Mouse (Mus musculus): ENCODE measurements around the gene Zfp956.

The Zfp956 gene

DNA sequence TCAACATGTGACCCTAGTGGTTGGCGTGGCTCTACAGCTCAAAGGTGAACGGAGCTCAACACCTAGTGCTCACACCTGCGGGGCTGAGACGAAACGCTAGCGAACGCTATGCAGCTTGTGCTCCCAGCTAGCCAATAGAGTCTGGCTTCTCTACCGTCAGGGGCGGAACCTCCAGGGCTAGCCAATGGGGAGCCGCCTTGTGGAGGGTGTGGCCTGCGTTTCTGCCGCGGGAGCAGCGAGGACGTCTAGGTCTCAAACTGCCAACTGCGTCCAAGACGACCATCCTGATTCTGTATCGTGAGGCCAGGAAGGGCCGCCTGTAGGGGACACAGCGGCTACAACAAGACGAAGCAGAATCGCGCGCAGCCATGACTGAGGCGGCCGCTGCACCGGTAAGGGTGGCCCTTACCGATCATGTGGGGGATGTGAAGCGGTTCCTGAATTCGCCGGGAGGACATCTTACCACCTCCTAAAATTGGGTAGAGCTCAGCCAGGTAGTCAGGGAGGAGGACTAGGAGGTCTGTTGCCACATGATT lies at the start of gene Zfp956:
Zfp956 (plus strand) TSS at position 200 of the 536 bp plus-strand sequence.
- peak; percentile 84 to 95 for DNase-seq (ENCODE audit: low spot score in 2 of 2)

DNA sequence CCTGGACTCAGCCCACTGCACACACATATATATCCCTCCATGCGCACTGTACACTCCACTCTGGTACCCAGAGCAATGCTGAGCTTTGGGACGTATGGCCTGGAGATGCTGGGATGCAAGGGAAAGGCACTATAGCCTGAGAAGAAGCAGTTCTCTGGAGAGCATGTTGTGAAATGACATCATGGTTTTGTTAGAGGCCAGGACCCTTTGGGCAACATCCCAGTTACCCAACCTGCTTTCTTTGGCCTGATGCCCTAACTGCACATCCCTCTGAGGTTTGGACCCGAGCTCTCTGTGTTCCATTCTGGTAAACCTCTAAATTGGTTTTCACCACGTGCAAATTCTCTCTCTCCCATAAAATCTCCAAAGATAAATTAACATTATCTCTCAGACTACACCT lies 49.6 kb upstream of the Zfp956 start:
- DNase-seq (ENCODE audit: low spot score in 2 of 2) = no peak

DNA sequence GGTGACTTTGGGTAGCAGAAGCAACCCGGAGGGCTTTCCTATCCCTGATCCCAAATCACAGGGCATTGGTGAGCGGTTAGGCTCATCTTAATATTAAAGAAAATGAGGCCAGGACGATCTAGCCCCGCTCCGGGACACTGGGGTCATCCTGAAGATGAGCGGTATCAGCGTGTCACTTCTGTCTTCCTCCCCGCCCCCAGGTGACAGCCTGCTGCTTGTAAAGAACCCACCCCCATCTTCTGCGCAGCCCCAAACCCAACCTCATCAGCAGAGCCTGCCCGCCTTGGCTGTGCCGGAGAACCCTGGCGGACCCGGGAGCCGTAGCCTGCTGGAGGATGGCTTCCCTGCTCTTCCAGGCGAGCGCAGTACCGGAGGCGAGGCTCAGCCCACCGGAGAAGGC lies 48.8 kb upstream of the Zfp956 start:
- no peak for DNase-seq (ENCODE audit: low spot score in 2 of 2)

DNA sequence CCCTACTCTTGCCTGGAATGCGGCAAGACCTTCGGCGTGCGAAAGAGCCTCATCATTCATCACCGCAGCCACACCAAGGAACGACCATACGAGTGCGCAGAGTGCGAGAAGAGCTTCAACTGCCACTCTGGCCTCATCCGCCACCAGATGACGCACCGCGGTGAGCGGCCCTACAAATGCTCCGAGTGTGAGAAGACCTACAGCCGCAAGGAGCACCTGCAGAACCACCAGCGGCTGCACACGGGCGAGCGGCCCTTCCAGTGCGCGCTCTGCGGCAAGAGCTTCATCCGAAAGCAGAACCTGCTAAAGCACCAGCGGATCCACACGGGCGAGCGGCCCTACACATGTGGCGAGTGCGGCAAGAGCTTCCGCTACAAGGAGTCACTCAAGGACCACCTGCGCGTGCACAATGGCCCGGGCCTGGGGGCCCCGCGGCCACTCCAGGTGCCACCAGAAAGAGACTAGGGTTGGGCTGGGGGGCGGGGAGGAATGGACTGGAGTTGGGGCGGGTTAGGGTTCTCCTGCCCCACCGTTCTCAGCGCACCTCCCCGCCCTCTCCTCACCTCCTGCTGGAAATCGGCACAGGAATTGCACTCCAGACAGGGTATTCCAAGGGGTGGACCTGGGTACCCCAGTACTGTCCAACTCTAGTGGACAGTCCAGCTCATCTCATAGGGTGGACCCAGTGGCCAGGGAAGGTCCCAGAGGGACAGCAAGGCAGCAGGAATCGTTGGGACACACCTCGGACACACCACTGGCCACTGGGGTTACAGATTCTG lies 48.1 kb upstream of the Zfp956 start:
- no peak for DNase-seq (ENCODE audit: low spot score in 2 of 2)

DNA sequence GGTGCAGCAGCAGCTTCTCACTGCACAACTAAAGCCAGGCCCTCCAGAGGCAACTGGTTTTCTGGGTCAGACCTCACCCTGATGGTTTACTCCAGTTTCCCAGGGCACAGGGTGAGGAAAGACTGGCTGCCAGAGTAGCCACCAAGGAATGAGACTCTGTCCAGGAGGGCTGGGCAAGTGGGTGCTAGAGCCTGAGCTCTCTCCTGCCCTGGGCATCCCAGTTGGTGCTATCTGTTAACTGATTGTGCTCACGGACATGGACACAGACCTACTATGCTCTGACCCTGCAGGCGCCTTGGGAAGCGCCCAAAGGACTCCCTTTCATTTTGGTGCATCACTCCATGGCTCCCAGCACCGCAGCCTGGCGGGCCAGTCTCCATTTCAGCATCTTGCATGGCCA lies 46.9 kb upstream of the Zfp956 start:
- no peak for DNase-seq (ENCODE audit: low spot score in 2 of 2)

DNA sequence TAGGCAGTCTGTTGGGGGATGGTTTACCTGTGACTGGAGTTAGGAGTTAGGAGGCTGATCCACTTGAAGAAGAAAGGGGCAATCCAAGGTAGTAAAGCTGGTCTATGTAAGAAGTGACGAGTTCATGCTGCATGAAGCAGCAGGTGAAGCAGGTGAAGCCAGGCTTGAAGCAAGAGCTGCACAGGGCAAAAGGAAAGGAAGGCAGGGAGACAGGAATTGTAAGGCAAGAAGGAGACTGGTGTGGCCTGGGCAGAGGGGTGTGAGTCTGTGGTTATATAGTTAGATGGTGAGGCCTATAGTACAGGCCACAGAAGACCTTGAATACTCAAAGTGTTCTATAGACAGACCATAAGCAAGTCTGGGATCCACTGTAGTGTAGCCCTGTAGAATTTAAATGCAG lies 44.2 kb upstream of the Zfp956 start:
- no peak for DNase-seq (ENCODE audit: low spot score in 2 of 2)

DNA sequence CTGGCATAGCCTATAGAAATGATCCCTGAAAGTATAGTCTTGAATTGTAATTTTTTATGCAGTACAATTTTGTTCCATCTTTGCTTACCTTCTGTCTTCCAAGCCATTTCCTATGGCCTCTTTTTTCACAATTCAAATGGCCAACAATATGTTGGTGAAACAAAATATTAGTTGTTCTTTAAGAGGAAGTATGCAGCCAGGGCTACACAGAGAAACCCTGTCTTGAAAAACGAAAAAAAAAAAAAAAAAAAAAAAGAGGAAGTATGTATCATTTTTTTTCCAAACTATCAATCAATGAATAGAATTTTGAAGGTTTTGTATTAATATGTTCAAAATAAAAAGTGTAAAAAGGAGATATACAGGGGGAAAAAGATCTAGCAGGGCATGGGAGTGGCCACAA lies 41.5 kb upstream of the Zfp956 start:
- DNase-seq (ENCODE audit: low spot score in 2 of 2) = no peak

DNA sequence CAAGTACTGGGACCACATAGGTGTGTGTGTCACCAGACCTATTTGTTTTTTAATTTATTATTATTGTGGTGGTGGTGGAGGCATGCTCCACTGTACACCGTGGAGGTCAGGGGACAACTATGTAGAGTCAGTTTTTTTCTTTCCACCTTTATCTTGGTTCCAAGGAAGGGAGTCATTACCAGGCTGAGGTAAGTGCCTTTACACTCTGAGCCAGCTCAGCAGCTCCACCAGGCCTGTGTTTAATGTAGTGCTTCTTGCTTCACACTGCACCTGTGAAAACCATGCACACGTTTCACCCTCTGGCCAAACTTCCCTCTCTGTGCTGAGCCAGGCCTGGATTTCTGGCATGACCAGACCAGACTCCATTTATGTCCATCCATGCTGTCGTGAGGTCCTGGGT lies 40.2 kb upstream of the Zfp956 start:
- no peak for DNase-seq (ENCODE audit: low spot score in 2 of 2)

DNA sequence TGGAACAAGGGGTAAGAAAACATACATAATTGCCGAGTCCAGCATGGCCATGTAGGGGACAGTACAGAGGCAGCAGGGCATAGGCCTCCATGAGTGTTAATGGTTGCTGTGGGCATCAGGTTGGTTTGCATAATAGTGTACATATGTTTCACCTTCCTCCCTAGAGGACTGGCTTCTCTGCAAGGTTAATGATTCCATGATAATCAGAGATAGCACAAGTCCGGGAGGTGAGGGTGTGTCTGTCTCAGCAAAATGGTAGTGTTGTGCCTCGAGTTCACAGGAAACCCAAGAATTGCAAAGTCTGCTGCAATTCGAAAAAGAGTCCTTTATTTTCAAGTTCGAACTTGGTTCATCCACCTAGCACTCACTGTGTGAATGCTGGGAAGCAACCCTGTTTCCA lies 36.1 kb upstream of the Zfp956 start:
- DNase-seq (ENCODE audit: low spot score in 2 of 2) = no peak

DNA sequence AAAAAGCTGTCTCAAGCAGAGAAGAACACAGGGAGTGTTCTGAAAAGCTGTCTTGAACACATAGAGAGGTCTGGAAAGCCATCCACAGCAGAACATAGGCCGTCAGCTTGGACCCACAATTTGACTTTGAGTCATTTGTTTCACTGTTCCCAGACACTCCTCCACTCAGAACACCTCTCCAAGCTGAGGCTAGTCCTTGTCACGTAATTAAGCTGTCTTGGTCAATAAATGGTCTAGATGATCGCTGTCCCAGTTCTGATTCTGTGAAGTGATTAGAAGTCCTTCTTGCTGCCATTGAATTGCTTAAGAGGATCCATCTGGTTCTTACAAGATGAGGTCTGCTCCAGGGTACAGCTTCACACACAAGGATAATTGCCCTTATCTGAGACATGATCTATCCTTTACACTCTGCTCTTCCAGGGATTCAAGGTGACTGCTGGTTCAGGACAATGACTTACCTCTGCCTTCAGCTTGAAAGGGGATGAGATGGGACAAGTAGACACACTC lies 34.4 kb upstream of the Zfp956 start:
- no peak for DNase-seq (ENCODE audit: low spot score in 2 of 2)

DNA sequence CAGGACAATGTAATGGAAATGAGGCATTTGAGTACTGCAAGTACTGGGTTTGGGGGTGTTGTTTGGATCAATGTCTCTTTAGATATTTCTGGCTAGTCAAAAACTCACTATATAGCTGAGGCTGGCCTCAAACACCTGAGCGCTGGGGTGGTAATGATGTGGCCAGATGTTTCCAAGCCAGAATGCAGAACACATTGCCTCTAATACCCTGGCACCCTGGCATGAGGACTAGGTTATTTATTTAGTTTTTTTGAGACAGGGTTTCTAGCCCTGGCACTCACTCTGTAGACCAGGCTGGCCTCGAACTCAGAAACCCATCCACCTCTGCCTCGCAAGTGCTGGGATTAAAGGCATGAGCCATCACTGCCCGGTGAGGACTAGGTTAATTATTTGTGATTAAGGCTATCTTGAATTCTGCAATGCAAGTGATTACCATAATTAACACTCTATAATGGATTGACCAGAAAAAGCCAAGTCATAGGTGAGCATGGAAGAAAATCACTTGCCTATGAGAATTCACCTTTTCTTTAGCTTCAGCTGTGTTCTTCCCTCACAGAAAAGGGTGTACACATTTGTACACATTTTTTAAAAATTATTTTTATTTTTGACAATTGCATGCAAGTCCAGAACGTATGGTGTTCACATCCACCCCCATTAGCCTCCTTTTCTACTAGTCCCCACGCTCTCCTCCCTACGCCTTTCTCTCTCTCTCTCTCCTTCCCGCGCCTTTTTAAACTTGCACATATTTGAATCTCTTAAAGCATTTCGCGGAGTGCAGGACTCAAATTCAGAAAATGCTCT lies 33.3 kb upstream of the Zfp956 start:
- no peak for DNase-seq (ENCODE audit: low spot score in 2 of 2)

DNA sequence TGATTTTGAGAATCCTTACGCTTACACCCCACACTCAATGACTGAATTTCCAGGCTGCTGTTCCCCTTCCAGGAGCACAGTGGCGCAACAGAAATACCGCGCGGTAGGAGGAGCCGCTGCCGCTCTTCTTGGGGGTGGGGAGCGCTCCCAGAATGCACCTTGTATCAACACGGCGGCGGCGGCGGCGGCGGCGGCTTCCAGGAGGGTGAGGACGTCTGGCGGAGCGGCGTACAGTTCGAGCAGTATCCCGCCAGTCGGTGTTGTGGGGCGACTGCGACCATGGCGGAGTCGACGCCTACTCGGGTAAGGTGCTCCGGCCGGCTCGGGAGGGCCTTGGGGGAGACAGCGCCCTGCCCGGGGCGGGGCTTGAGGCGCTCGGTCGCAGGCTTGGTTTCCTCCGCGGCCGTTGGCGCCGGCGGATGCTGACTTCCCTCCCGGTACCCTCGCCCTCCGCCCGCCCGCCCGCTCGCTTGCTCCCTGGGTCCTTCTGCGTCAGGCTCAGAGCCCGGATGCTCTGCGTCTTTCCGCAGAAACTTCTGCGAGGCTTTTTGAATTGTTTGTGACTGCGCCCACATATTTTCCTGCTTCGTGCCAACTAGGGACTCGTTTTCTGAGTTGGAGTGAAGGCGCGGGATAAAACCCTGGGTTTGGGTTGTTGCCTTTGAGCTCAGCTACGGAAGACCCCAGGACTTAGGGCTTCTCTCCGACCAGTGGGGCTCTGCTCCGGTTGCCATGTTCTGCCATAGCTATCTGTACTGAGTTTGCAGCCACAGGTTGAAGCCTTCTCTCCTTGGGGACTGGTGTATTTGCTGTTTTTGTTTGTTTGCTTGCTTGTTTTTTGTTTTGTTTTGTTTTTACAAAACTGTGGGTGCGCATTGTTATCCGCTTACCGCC lies 32.5 kb upstream of the Zfp956 start, which contains the start of gene Zfp212:
Zfp212 (plus strand) TSS at position 30 of the 894 bp plus-strand sequence.
- peak; percentile 69 to 90 for DNase-seq (ENCODE audit: low spot score in 2 of 2)

DNA sequence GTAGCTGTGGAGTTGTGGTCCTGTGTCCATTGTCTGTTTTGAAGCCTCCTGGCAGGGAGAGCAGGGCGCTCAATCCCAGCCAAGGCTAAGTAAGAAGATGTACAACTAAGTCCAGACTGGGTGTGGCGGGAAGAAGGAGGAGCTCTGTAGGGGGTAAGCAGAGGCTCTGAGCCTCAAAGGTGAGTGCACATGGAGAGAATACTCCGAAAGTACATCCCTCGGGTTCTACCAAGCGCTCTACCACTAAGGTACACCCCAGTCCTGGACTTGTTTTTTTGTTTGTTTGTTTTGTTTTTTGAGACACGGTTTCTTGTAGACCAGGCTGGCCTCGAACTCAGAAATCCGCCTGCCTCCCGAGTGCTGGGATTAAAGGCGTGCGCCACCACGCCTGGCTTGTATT lies 10.7 kb upstream of the Zfp956 start:
- DNase-seq (ENCODE audit: low spot score in 2 of 2) = no peak

DNA sequence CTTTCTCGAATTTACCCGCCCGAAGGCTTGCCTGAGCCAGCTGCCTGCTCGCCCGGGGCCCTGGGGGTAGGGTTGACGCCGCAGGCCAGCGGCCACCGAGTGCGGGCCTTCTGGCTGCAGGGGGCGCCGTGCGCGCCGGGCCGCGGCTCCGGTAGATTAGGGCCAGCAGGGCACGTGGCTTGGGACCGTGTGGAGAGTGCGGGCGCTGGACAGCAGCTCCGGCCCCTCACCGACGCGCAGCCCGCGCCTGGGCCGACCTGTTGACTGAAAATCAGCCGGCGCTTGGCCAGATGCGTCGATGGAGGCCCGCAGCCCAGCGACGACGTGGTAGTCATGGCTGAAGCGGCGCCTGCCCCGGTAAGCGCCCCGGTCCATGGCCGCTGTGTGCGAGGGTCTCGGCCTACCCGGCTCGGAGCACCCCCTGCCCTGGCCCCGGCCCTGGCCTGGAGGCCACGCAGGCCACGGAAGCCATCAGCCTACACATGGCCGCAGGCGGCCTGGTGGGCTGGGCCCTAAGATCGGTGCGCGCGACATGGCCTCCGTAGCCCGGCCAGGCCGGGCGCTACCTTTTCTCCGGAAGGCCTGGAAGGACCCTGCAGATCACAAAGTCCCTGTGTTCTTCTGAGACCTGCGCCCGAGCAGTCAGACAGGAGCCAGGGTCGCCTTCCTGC lies 10.0 kb upstream of the Zfp956 start:
- DNase-seq (ENCODE audit: low spot score in 2 of 2) = peak in 1 of 2 experiments; percentile 49

DNA sequence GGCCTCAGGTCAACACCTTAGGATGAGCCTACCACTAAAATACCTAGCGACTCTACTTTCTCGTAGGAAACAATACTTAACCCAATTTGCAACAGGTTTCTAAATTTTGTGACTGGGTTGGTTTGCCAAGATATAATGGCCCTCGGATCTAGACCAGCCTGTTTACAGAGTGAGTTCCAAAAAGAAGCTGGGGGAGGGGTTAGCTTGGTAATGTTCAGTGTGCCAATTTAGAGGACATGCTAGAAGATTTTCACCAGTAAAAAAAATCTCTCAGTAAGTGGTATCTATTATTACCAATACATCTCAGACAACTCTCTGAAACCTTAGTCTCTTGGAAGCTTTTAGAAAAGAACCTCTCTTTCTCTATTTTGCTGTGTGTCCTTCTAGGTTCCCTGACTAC lies 9.5 kb upstream of the Zfp956 start:
- no peak for DNase-seq (ENCODE audit: low spot score in 2 of 2)

DNA sequence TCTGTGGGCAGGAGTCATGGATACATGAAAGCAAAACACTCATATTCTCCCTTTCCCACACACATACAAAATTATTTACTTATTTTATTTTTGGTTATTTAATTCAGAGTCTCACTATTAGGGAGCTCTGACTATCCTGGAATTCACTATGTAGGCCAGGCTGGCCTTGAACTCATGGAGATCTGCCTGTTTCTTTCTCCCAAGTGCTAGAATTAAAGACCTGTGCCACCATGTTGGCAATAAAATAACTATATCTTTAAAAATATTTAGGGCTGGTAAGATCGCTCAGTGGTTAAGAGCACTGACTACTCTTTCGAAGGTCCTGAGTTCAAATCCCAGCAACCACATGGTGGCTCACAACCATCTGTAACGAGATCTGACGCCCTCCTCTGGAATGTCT lies 5.8 kb upstream of the Zfp956 start:
- no peak for DNase-seq (ENCODE audit: low spot score in 2 of 2)

DNA sequence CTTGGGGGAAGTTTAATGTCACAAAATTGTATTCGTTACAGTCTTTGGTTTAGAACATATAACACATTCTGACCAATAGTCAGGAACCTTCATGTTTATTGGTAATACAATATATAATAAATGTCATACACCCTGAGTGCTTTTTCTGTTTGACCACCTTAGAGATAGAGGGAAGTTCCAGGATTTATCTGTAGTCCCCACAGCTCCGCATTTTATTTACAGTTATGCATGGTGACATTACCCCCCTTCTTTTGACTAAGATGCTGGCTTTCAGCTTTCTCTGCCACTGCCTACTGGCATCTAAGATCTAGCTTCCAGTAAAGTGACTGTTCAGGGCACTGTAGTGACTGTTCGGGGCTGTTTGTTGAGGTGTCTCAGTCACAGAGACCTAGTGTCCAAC lies 1.2 kb downstream of the Zfp956 start:
- no peak for DNase-seq (ENCODE audit: low spot score in 2 of 2)

DNA sequence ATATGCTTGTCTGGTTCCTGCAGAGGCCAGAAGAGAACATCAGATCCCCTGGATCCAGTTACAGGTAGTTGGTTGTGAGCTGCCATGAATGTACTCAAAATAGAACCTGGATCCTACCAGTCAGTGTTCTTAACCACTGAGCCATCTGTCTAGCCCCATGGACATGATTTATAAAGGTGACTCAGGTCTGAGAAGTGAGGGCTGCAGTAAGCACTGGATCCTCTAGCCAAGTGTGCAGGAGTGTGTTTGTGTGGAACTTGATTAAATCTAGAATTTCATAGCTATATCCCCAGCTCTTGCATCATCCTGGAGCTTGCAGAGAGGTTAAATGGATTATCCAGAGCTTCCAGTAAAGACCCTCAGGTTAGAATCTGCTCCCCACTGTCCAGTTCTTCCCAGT lies 4.6 kb downstream of the Zfp956 start:
- DNase-seq (ENCODE audit: low spot score in 2 of 2) = no peak

DNA sequence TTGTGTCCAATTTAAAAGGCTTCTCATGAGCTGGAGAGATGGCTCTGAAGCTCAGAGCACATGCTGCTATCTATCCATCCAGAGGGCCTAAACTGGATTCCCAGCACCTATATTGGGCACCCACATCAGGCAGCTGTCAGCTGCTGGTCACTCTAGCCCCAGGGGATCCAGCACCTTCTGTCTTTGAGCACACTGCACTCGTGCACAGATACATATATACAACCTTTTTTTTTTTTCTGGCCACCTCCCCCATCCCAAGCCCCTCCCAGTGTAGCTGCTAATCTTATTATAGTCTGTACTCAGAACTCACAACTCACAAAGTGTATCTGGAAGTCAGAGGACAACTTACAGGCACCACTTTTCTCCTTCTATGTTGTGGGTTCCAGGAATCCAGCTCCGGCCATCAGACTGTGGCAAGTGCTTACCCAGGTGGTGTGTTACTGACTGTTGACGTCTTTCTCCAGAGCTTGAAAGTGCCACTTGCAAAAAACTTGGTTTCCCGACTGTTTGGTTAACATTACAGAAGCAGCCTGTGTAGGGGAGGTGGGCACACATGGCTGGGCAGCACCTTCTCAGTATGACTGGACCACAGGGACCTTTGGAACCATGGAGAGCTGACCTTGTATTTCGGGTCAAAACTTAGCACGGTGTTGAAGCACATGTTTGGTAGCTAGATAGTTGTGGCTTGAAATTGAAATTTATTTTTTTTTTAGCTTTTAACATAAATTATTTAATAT lies 7.7 kb downstream of the Zfp956 start:
- DNase-seq (ENCODE audit: low spot score in 2 of 2) = no peak

DNA sequence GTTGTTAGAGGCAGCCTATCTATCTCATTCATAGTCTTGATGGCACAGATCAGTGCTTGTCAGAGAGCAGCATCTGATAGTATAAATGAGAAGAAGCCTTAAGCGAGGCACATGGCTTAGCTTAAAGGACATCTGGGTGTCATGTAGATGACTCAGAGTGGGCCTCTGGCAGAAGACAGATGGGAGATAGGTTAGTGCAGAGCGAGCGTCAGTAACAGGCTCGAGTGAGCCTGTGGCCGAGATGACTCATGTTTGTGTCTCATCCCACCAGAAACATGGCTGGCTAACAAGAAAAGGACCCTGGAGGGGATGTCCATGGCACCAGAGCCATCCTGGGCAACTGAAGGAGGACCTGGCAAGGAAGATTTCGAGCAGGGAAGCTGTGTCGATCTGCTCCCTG lies 9.9 kb downstream of the Zfp956 start:
- DNase-seq (ENCODE audit: low spot score in 2 of 2) = no peak

Measured in left cerebral cortex, adult 9 months (tissue).